In genomic region chr6:83032769-83033191, GRCm38 (mm10) we compare ENCODE assay signal across 7 mouse cellular contexts. TPM values are rescaled to one million over a fixed set of nuclear protein-coding genes. Genes with fewer than 3 reads are reported as not detected.
DNase-seq lines count a peak whose midpoint lies in the region; ATAC-seq and TF ChIP-seq lines count a peak whose summit lies in the region.

No protein-coding gene starts in this region.

- TF ChIP-seq RAD21 in CH12.LX (IDR thresholded peaks at IDR 0.05; ENCODE audit: low read depth, low read length) = peak; percentile 5; the same call in 1 of the 2 replicates

- peaks cover 13 to 35% of the 10 kb centered on the region in 2 experiments for H3K36me3 ChIP-seq in CH12.LX (replicated peaks in 1 of 2; ENCODE audit: control insufficient read depth in 1 of 2, insufficient read depth in 1 of 2, low read length in 1 of 2)
- no peaks in the 10 kb centered on the region for H3K36me3 ChIP-seq in forebrain, embryonic 12.5 days (replicated peaks)
- no peaks in the 10 kb centered on the region for H3K36me3 ChIP-seq in intestine, embryonic 16.5 days (ENCODE audit: control insufficient read depth, insufficient read depth, low read length)
- H3K36me3 ChIP-seq in lung, postnatal 0 days (ENCODE audit: insufficient read depth, low read length) = no peaks in the 10 kb centered on the region

- peaks cover 3% of the 10 kb centered on the region for H3K79me2 ChIP-seq in CH12.LX (replicated peaks; ENCODE audit: control insufficient read depth, extremely low read depth, insufficient read depth, poor library complexity, severe bottlenecking)

- peak overlapping the region; percentile 77 for H3K4me2 ChIP-seq in CH12.LX (ENCODE audit: insufficient read depth, low read depth, poor library complexity, severe bottlenecking)
- H3K4me2 ChIP-seq in forebrain, embryonic 12.5 days = peak overlapping the region; percentile 70
- H3K4me2 ChIP-seq in intestine, embryonic 16.5 days (ENCODE audit: low read depth, low read length) = peak overlapping the region; percentile 94
- H3K4me2 ChIP-seq in lung, postnatal 0 days (replicated peaks; ENCODE audit: low read depth, low read length) = peak overlapping the region; percentile 84

- peaks cover 12 to 53% of the 10 kb centered on the region in 2 experiments for H3K4me1 ChIP-seq in CH12.LX (ENCODE audit: control insufficient read depth in 1 of 2, insufficient read depth in 2 of 2)
- peaks cover 29% of the 10 kb centered on the region for H3K4me1 ChIP-seq in forebrain, embryonic 12.5 days
- H3K4me1 ChIP-seq in intestine, embryonic 16.5 days (ENCODE audit: control insufficient read depth, insufficient read depth, low read length) = peaks cover 18% of the 10 kb centered on the region
- peaks cover 8% of the 10 kb centered on the region; the same call in 1 of the 2 replicates for H3K4me1 ChIP-seq in lung, postnatal 0 days (ENCODE audit: insufficient read depth, low read depth, low read length)

- peak overlapping the region; percentile 74 for H3K9ac ChIP-seq in CH12.LX (ENCODE audit: insufficient read depth, low read depth)
- H3K9ac ChIP-seq in forebrain, embryonic 12.5 days = peak overlapping the region; percentile 60
- peak overlapping the region; percentile 78 for H3K9ac ChIP-seq in intestine, embryonic 16.5 days (ENCODE audit: low read depth, low read length)
- H3K9ac ChIP-seq in lung, postnatal 0 days (replicated peaks; ENCODE audit: low read depth) = peak overlapping the region; percentile 51

- no peak for TF ChIP-seq EP300 in CH12.LX (IDR thresholded peaks at IDR 0.05; ENCODE audit: low read length)
- no peak for TF ChIP-seq EP300 in lung, postnatal 0 days (IDR thresholded peaks at IDR 0.05)

- in situ Hi-C loops in CH12.LX (cut with MboI; ENCODE audit: low pct_ligation_motif_present, low pct_unique_long_range_greater_than_20kb, low sequenced_read_pairs) = no loop called here

- peak overlapping the region; percentile 64 to 90 (median 80) for H3K4me3 ChIP-seq in CH12.LX (replicated peaks in 1 of 3; ENCODE audit: low read depth in 2 of 3, low read length in 2 of 3, poor library complexity in 1 of 3)
- peak overlapping the region; percentile 53 for H3K4me3 ChIP-seq in forebrain, embryonic 12.5 days (replicated peaks)
- H3K4me3 ChIP-seq in intestine, embryonic 16.5 days (ENCODE audit: low read length) = peak overlapping the region; percentile 77
- H3K4me3 ChIP-seq in lung, postnatal 0 days (ENCODE audit: low read depth, low read length) = peak overlapping the region; percentile 57

- H3K27me3 ChIP-seq in CH12.LX (replicated peaks) = peaks cover 8% of the 10 kb centered on the region
- H3K27me3 ChIP-seq in forebrain, embryonic 12.5 days = peaks cover 80% of the 10 kb centered on the region
- H3K27me3 ChIP-seq in intestine, embryonic 16.5 days (replicated peaks; ENCODE audit: control insufficient read depth, insufficient read depth, low read length) = peaks cover 10% of the 10 kb centered on the region
- no peaks in the 10 kb centered on the region for H3K27me3 ChIP-seq in lung, postnatal 0 days (replicated peaks; ENCODE audit: insufficient read depth, low read length)

- 0% methylated on average over 31 of the region's 31 CpGs for WGBS in forebrain, embryonic 12.5 days
- WGBS in intestine, embryonic 16.5 days = under 1% methylated on average over 31 of the region's 31 CpGs
- 2% methylated on average over 31 of the region's 31 CpGs for WGBS in lung, postnatal 0 days

- no peaks in the 10 kb centered on the region for H3K9me3 ChIP-seq in CH12.LX (replicated peaks; ENCODE audit: low read length)
- H3K9me3 ChIP-seq in forebrain, embryonic 12.5 days = no peaks in the 10 kb centered on the region
- H3K9me3 ChIP-seq in intestine, embryonic 16.5 days (ENCODE audit: control insufficient read depth, low read length) = no peaks in the 10 kb centered on the region
- no peaks in the 10 kb centered on the region for H3K9me3 ChIP-seq in lung, postnatal 0 days (ENCODE audit: low read length)

- ATAC-seq in forebrain, embryonic 12.5 days (ENCODE audit: low FRiP score) = peak; percentile 59
- peak; percentile 64 for ATAC-seq in intestine, embryonic 16.5 days
- ATAC-seq in lung, postnatal 0 days = peak; percentile 49

- DNase-seq in CH12.LX (ENCODE audit: extremely low read depth) (no peak), R1 (ENCODE audit: low read depth, low spot score) (peak; percentile 76)
- DNase-seq in lung, postnatal 0 days (ENCODE audit: low spot score) = peak; percentile 50
- peak; percentile 27 for DNase-seq in ovary, postnatal 14 days (ENCODE audit: low spot score)
- DNase-seq in frontal cortex, postnatal 25 days (ENCODE audit: low spot score in 2 of 2) = no peak

- TF ChIP-seq POLR2A in CH12.LX (IDR thresholded peaks at IDR 0.05; ENCODE audit: low read depth, low read length) = no peak

- no peak overlapping the region for H3K27ac ChIP-seq in CH12.LX (ENCODE audit: insufficient read depth, low read depth)
- no peak overlapping the region for H3K27ac ChIP-seq in forebrain, embryonic 12.5 days
- H3K27ac ChIP-seq in intestine, embryonic 16.5 days (ENCODE audit: low read length) = peak overlapping the region; percentile 84
- H3K27ac ChIP-seq in lung, postnatal 0 days (ENCODE audit: low read length) = peak overlapping the region; percentile 83

- dilution Hi-C loops in CH12.LX (cut with MboI; ENCODE audit: extremely low pct_ligation_motif_present, extremely low pct_unique_long_range_greater_than_20kb, low sequenced_read_pairs) = no loop called here

- TF ChIP-seq CTCF in CH12.LX (conservative IDR thresholded peaks at IDR 0.05 in 1 of 2, IDR thresholded peaks at IDR 0.05 in 1 of 2; ENCODE audit: low read depth in 2 of 2, low read length in 2 of 2) = peak in 1 of 2 experiments; percentile 12; a peak in 1 of 4 replicates
- TF ChIP-seq CTCF in lung, postnatal 0 days (IDR thresholded peaks at IDR 0.05) = peak; percentile 41

TF ChIP-seq in CH12.LX, 34 proteins besides CTCF, POLR2A, EP300 and RAD21 (continues in another document):
- TF ChIP-seq JUN (IDR thresholded peaks at IDR 0.05; ENCODE audit: insufficient read depth, low read depth, low read length) = no peak
- peak; percentile 76; the same call in 1 of the 2 replicates for TF ChIP-seq UBTF (IDR thresholded peaks at IDR 0.05; ENCODE audit: low read depth, low read length)
- no peak for TF ChIP-seq ZNF384 (IDR thresholded peaks at IDR 0.05; ENCODE audit: low read depth, low read length)
- TF ChIP-seq HCFC1 (IDR thresholded peaks at IDR 0.05; ENCODE audit: low read depth, low read length) = no peak
- no peak for TF ChIP-seq GABPA (IDR thresholded peaks at IDR 0.05; ENCODE audit: insufficient replicate concordance, low read depth, low read length)
- TF ChIP-seq PAX5 (IDR thresholded peaks at IDR 0.05; ENCODE audit: low read length) = no peak
- no peak for TF ChIP-seq MAZ (IDR thresholded peaks at IDR 0.05; ENCODE audit: low read depth, low read length)
- no peak for TF ChIP-seq TBP (conservative IDR thresholded peaks at IDR 0.05; ENCODE audit: low read depth, low read length)
- TF ChIP-seq MEF2A (IDR thresholded peaks at IDR 0.05; ENCODE audit: borderline replicate concordance, low read depth, low read length) = no peak
- no peak for TF ChIP-seq JUND (conservative IDR thresholded peaks at IDR 0.05; ENCODE audit: low read depth, low read length)
- no peak for TF ChIP-seq ZKSCAN1 (IDR thresholded peaks at IDR 0.05; ENCODE audit: borderline replicate concordance, low read depth, low read length)
- no peak for TF ChIP-seq CHD2 (IDR thresholded peaks at IDR 0.05; ENCODE audit: low read length)
- no peak for TF ChIP-seq SIN3A (IDR thresholded peaks at IDR 0.05; ENCODE audit: low read length)
- no peak for TF ChIP-seq POLR2AphosphoS2 (IDR thresholded peaks at IDR 0.05; ENCODE audit: low read depth, low read length)

RNA-seq across cellular contexts. Expression of gene Dok1, which starts 0.5 kb away (rescaled TPM):
- total RNA-seq in CH12.LX (2012; rRNA removed) = 33.2 and 34.7 TPM in 2 replicates
- total RNA-seq in CH12.LX (2014; rRNA removed) = 21.3 and 21.4 TPM in 2 replicates
- polyA plus RNA-seq in CH12.LX (2012; ENCODE audit: insufficient read length, low read depth) = 23.8 and 24.6 TPM in 2 replicates
- polyA plus RNA-seq in forebrain, embryonic 12.5 days (2016; fragmentation: Nextera tagmentation; extraction: Ambion mirVana) = 4.9 and 5.4 TPM in 2 replicates
- polyA plus RNA-seq in intestine, embryonic 16.5 days (2015; fragmentation: Nextera tagmentation; extraction: Ambion mirVana) = 9.5 and 9.6 TPM in 2 replicates
- 22.8 and 23.3 TPM in 2 replicates for polyA plus RNA-seq in lung, postnatal 0 days (2015; fragmentation: Nextera tagmentation; extraction: Ambion mirVana)

RNA-seq across cellular contexts. Expression of gene Loxl3, which starts 1.2 kb away (rescaled TPM):
- total RNA-seq in CH12.LX (2012; rRNA removed) (0.93 and 1.0 TPM in 2 replicates), CH12.LX (2014; rRNA removed) (0.05 TPM in 1 of 2 replicates, not detected in the other)
- polyA plus RNA-seq in CH12.LX (2012; ENCODE audit: insufficient read length, low read depth) = 0.74 and 1.0 TPM in 2 replicates
- 6.2 and 8.0 TPM in 2 replicates for polyA plus RNA-seq in forebrain, embryonic 12.5 days (2016; fragmentation: Nextera tagmentation; extraction: Ambion mirVana)
- 11.3 and 11.9 TPM in 2 replicates for polyA plus RNA-seq in intestine, embryonic 16.5 days (2015; fragmentation: Nextera tagmentation; extraction: Ambion mirVana)
- 10.1 and 11.4 TPM in 2 replicates for polyA plus RNA-seq in lung, postnatal 0 days (2015; fragmentation: Nextera tagmentation; extraction: Ambion mirVana)

RNA-seq across cellular contexts. Expression of gene Aup1, which starts 21.5 kb away (rescaled TPM):
- total RNA-seq in CH12.LX (2012; rRNA removed) (235 and 240 TPM in 2 replicates), CH12.LX (2014; rRNA removed) (108 and 119 TPM in 2 replicates)
- 284 and 324 TPM in 2 replicates for polyA plus RNA-seq in CH12.LX (2012; ENCODE audit: insufficient read length, low read depth)
- 137 and 142 TPM in 2 replicates for polyA plus RNA-seq in forebrain, embryonic 12.5 days (2016; fragmentation: Nextera tagmentation; extraction: Ambion mirVana)
- 258 and 265 TPM in 2 replicates for polyA plus RNA-seq in intestine, embryonic 16.5 days (2015; fragmentation: Nextera tagmentation; extraction: Ambion mirVana)
- 201 and 205 TPM in 2 replicates for polyA plus RNA-seq in lung, postnatal 0 days (2015; fragmentation: Nextera tagmentation; extraction: Ambion mirVana)

RNA-seq across cellular contexts. Expression of gene Htra2, which starts 22.3 kb away (rescaled TPM):
- total RNA-seq in CH12.LX (2012; rRNA removed) = 113 and 128 TPM in 2 replicates
- total RNA-seq in CH12.LX (2014; rRNA removed) = 131 and 137 TPM in 2 replicates
- polyA plus RNA-seq in CH12.LX (2012; ENCODE audit: insufficient read length, low read depth) = 154 and 185 TPM in 2 replicates
- 64.3 and 65.9 TPM in 2 replicates for polyA plus RNA-seq in forebrain, embryonic 12.5 days (2016; fragmentation: Nextera tagmentation; extraction: Ambion mirVana)
- 66.0 and 68.5 TPM in 2 replicates for polyA plus RNA-seq in intestine, embryonic 16.5 days (2015; fragmentation: Nextera tagmentation; extraction: Ambion mirVana)
- polyA plus RNA-seq in lung, postnatal 0 days (2015; fragmentation: Nextera tagmentation; extraction: Ambion mirVana) = 50.5 and 55.5 TPM in 2 replicates

RNA-seq across cellular contexts. Expression of gene Dqx1, which starts 24.9 kb away (rescaled TPM):
- total RNA-seq in CH12.LX (2012; rRNA removed) (2.2 and 2.7 TPM in 2 replicates), CH12.LX (2014; rRNA removed) (0.99 and 1.3 TPM in 2 replicates)
- polyA plus RNA-seq in CH12.LX (2012; ENCODE audit: insufficient read length, low read depth) = 2.9 and 3.5 TPM in 2 replicates
- polyA plus RNA-seq in forebrain, embryonic 12.5 days (2016; fragmentation: Nextera tagmentation; extraction: Ambion mirVana) = 0.63 and 0.88 TPM in 2 replicates
- 24.0 and 28.7 TPM in 2 replicates for polyA plus RNA-seq in intestine, embryonic 16.5 days (2015; fragmentation: Nextera tagmentation; extraction: Ambion mirVana)
- polyA plus RNA-seq in lung, postnatal 0 days (2015; fragmentation: Nextera tagmentation; extraction: Ambion mirVana) = 1.9 and 2.4 TPM in 2 replicates

Comparison
In these comparisons a context has a peak if more than half of its experiments do, and no peak if none do; other contexts are left out.
1. DNase-seq: peak in R1 (single experiment), lung, postnatal 0 days (single experiment) and ovary, postnatal 14 days (single experiment); none in CH12.LX (single experiment) and frontal cortex, postnatal 25 days (0 of 2).
2. H3K27ac ChIP-seq: peak in intestine, embryonic 16.5 days (single experiment) and lung, postnatal 0 days (single experiment); none in CH12.LX (single experiment) and forebrain, embryonic 12.5 days (single experiment).
3. Peak in every context shown above with its lines, with median percentiles within 50 percentile points of each other: H3K4me2 ChIP-seq, H3K4me3 ChIP-seq, H3K9ac ChIP-seq and ATAC-seq.